Mouse (Mus musculus) testis, adult 2 months (tissue): Measurements from ENCODE around the gene Jph3. TPM values are rescaled to one million over a fixed set of nuclear protein-coding genes. Genes with fewer than 3 reads are reported as not detected.

Experiments used
- H3K27ac ChIP-seq: fragments of 200-500 bp; 2 replicates; pipeline ENCODE4 v1.5.1; 2012; ENCODE audit warnings: low read depth, low read length; ENCODE audit not compliant: control insufficient read depth, insufficient read depth
- H3K27me3 ChIP-seq: fragments of 200-500 bp; 2 replicates; pipeline ENCODE4 v1.6.1; 2012; ENCODE audit warnings: mild to moderate bottlenecking, low read length, moderate library complexity; ENCODE audit not compliant: control insufficient read depth, insufficient read depth
- H3K36me3 ChIP-seq: fragments of 200-500 bp; 2 replicates; pipeline ENCODE4 v1.6.1; 2012; ENCODE audit warnings: mild to moderate bottlenecking, low read length; ENCODE audit not compliant: control insufficient read depth, insufficient read depth
- H3K4me1 ChIP-seq: fragments of 200-500 bp; 2 replicates; pipeline ENCODE4 v1.6.1; 2012; ENCODE audit warnings: low read length; ENCODE audit not compliant: control insufficient read depth, insufficient read depth
- H3K4me3 ChIP-seq: fragments of 200-500 bp; 2 replicates; pipeline ENCODE4 v1.5.1; 2012; ENCODE audit warnings: low read depth, mild to moderate bottlenecking, low read length, moderate library complexity, mixed read lengths; ENCODE audit not compliant: control insufficient read depth
- CTCF ChIP-seq: fragments of 200-500 bp; IDR thresholded peaks from 2 replicates; pipeline ENCODE4 v1.5.1; 2012; ENCODE audit warnings: low read depth, mild to moderate bottlenecking, inconsistent platforms, low read length, moderate library complexity; ENCODE audit not compliant: control insufficient read depth, insufficient read depth, insufficient replicate concordance
- POLR2A ChIP-seq: fragments of 200-500 bp; IDR thresholded peaks from 2 replicates; pipeline ENCODE4 v1.6.1; 2012; ENCODE audit warnings: low read depth, mild to moderate bottlenecking, inconsistent platforms, low read length, moderate library complexity; ENCODE audit not compliant: control insufficient read depth
- polyA plus RNA-seq: library from polyadenylated mRNA; depleted of rRNA; stranded (reverse); fragments of >200 nt; gene quantifications from 2 replicates; pipeline ENCODE4 v1.2.3, GENCODE M21; 2012

Jph3 gene
- polyA plus RNA-seq, 1 experiment, result 3.1 TPM

DNA sequence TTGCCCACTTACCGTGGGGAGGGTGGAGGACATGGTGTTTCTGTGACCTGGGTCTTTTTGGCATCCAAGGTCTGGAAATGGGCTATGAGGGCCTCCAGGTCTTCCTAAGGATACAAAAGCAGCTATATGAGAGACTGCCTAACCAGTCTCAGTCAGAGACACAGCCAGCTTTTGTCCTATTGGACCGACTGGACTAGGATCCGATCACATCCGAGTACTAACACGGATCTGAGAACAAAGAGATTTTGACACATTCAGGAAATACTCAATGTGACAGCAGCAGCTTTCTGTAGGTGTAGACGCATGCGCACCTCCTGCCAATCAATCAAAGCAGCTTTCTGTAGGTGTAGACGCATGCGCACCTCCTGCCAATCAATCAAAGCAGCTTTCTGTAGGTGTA lies 92.3 kb downstream of the Jph3 start:
- no peak for TF ChIP-seq CTCF
- TF ChIP-seq POLR2A, result no peak
- Histone ChIP-seq H3K27me3 (no peaks in the 10 kb centered on the region), H3K4me3 (peak overlapping the region; percentile 90), H3K27ac (no peak overlapping the region), H3K4me1 (no peaks in the 10 kb centered on the region), H3K36me3 (peaks cover 2% of the 10 kb centered on the region)

DNA sequence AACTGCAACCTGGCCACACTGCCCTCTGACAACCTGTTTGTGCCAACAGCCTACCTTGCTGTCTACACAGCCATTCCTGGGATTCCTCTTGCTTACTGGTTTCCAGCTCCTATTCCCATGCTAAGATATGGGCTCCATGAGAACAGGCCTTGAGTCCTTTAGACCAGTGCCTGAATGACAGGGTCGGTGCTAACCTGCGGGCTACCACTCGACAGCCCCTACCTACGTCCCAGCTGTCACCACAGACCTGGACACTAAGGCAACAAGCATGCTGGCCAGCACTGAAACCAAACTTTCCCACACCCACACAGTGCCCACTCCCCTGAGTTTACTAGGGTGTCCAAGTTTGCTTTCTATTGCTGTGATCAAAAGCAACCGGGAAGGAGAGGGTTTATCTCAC lies 98.3 kb downstream of the Jph3 start:
- Histone ChIP-seq H3K4me1 (peaks cover 6% of the 10 kb centered on the region), H3K36me3 (no peaks in the 10 kb centered on the region), H3K27ac (no peak overlapping the region), H3K27me3 (no peaks in the 10 kb centered on the region), H3K4me3 (no peak overlapping the region)
- no peak for TF ChIP-seq POLR2A
- no peak for TF ChIP-seq CTCF

DNA sequence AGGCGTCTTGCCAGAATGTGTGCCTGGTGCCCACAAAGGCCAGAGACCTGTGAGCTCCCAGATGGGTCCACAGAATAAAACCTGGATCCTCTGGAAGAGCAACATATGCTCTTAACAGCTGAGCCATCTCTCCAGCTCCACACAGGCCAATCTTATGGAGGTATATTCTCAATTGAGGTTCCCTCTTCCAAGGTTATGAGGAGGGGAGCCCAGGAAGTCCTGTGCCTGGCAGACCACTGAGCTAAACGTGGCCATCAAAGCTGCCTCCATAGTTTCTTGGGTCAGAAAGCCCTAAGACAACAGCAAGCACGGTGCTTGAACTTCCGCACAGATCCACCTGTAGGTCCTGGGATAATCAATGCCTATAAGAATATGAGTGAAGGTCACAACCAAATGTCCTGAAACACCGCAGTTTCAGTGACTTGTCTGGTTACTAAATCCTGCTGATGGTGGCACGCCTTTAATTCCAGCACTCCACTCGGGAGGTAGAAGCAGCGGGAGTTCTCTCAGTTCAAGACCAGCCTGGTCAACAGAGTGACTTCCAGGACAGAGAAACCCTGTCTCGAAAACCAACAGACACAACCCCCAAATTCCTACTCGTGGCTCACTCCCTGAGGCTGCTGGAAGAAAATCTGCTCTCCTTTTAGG lies 99.1 kb downstream of the Jph3 start:
- H3K27me3 ChIP-seq, result no peaks in the 10 kb centered on the region
- H3K4me3 ChIP-seq, result peak overlapping the region; percentile 98
- H3K36me3 ChIP-seq, result no peaks in the 10 kb centered on the region
- no peak for TF ChIP-seq CTCF
- no peak for TF ChIP-seq POLR2A
- H3K27ac ChIP-seq, result no peak overlapping the region
- peaks cover 6% of the 10 kb centered on the region for H3K4me1 ChIP-seq

DNA sequence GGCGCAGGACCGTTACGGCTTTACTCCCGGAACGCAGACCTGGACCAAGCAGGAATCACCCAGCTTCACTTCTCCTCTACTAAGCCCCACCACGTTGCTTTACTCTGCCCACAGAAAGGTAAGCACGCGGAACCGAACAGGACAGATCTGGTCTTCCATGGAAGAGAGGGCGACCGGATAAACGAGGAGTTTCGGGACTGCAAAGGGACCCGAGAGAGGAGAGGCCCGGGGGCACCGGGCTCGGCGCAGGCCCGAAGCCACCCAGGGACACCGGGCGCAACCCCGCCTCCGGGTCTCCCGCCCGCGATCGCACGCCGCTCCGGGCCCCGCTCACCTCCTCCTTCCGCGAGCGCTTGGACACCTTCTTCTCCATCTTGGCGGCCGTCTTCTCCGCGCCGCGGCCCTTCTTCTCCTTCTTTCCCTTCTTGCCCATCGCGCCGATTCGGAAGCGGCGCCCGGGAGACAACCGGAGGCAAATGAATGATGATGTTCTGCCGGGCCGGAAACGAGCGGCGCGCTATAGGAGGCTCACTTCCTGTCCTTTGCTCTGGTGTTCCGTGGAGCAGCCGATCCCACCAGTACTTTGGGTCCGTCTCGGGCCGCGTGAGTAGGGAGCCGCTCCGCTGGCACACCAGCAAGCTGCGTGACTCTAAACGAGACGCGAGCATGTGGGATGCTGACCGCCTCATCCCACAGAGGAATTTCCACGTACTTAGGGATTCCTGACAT lies 99.8 kb downstream of the Jph3 start, which contains the start of gene Klhdc4:
Gene Klhdc4 (minus strand): TSS at position 522 of the 729 bp plus-strand sequence.
- H3K4me1 ChIP-seq, result peaks cover 6% of the 10 kb centered on the region
- no peaks in the 10 kb centered on the region for H3K36me3 ChIP-seq
- no peaks in the 10 kb centered on the region for H3K27me3 ChIP-seq
- H3K4me3 ChIP-seq, result peak within 1 kb of the TSS; percentile 98
- H3K27ac ChIP-seq, result peak within 1 kb of the TSS; percentile 86
- no peak; the same call in 1 of the 2 replicates for TF ChIP-seq POLR2A
- TF ChIP-seq CTCF, result no peak

DNA sequence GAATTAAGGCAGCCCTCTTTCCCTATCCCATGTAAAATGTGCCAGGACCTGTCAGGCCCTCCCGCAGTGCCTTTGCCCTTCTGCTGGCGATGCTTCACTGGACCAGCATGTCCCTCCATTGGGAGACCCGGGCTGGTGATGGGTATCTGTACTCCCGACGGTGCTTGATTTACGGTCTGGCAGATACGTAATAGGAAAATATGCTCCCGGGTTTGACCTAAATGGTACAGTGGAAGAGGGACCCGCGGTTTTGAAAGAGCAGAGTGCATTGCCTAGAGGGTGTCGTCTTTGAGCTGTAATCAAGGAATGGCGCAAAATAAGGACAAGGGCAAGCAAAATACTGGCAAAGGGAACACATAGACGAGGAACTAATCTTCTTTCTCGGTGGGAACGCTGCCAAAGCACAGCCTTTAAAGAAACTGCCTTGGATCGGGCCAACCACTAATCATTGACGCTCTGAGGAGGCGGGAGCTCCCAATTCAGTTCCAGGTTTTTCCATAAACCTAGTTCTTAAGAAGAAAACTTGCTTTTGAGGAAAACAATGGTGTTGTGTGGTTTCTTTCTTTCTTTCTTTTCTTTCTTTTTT lies 100.4 kb downstream of the Jph3 start:
- peak overlapping the region; percentile 98 for H3K4me3 ChIP-seq
- no peaks in the 10 kb centered on the region for H3K27me3 ChIP-seq
- no peaks in the 10 kb centered on the region for H3K36me3 ChIP-seq
- TF ChIP-seq POLR2A (no peak), CTCF (no peak)
- peaks cover 6% of the 10 kb centered on the region for H3K4me1 ChIP-seq
- peak overlapping the region; percentile 86 for H3K27ac ChIP-seq

DNA sequence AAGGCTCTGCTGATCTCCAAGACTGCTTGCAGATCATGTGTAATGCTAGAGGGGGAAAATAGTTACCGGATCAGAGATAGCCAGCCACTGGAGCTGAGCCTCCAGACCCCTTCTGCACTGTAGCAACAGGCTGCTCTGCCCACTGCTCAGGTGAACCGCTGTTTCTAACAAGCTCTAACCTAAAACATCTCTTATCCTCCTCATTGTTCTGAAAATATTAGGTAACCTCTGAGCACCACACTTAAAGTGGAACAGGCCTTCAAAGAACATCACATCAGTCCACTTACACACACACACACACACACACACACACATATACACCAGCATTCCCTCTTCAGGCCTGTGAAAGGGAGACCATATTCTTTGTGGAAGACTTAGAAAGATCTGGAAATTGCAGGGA lies 102.6 kb downstream of the Jph3 start:
- H3K27ac ChIP-seq, result no peak overlapping the region
- TF ChIP-seq CTCF (no peak), POLR2A (no peak)
- no peaks in the 10 kb centered on the region for H3K36me3 ChIP-seq
- peaks cover 6% of the 10 kb centered on the region for H3K4me1 ChIP-seq
- no peaks in the 10 kb centered on the region for H3K27me3 ChIP-seq
- H3K4me3 ChIP-seq, result no peak overlapping the region

DNA sequence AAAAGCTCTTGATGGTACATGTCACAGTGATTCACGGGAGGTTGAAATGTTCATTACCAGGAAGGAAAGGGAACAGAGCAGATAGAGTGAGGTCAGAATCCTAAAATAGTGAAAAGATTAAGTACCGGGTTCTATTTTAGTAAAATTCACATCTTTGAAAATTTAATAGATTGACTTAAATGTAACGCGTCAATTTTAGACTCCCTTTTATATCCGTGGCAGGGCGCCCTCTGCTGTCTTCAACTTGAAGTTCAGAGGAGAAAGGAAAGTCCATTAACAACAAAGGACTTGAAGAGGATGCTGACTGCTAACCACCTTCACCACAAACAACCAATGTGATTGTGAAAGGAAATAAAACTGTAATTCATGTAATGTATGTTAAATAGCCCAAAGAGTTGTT lies 103.1 kb downstream of the Jph3 start:
- Histone ChIP-seq H3K27ac (no peak overlapping the region), H3K4me3 (no peak overlapping the region)

More for the DNA sequence above, 103.1 kb downstream of the Jph3 start:
- H3K36me3 ChIP-seq, result no peaks in the 10 kb centered on the region
- no peaks in the 10 kb centered on the region for H3K27me3 ChIP-seq
- H3K4me1 ChIP-seq, result peaks cover 6% of the 10 kb centered on the region
- TF ChIP-seq POLR2A, result no peak
- TF ChIP-seq CTCF, result no peak
